Mouse (Mus musculus): ENCODE data around the gene Plpp2.

GRCm38 (mm10) chr10:79578276-79578675 lies 44.7 kb upstream of the Plpp2 start:
- no peak for TF ChIP-seq CTCF (IDR thresholded peaks at IDR 0.05; ENCODE audit: extremely low read depth, insufficient read length, insufficient replicate concordance, low read depth, low read length)
- TF ChIP-seq POLR2A (IDR thresholded peaks at IDR 0.05; ENCODE audit: low read depth, low read length): no peak

All from small intestine, adult 2 months (tissue).